Mouse (Mus musculus) cerebellum, postnatal 4 days (tissue): ENCODE measurements around the gene Tmem206.

Experiments used
- DNase-seq, 2 experiments: peaks; one replicate each; pipeline ENCODE4 v3.0.0; 2022; ENCODE audit warnings: low spot score in 2 of 2, mixed read lengths in 1 of 2

Tmem206 gene

DNA sequence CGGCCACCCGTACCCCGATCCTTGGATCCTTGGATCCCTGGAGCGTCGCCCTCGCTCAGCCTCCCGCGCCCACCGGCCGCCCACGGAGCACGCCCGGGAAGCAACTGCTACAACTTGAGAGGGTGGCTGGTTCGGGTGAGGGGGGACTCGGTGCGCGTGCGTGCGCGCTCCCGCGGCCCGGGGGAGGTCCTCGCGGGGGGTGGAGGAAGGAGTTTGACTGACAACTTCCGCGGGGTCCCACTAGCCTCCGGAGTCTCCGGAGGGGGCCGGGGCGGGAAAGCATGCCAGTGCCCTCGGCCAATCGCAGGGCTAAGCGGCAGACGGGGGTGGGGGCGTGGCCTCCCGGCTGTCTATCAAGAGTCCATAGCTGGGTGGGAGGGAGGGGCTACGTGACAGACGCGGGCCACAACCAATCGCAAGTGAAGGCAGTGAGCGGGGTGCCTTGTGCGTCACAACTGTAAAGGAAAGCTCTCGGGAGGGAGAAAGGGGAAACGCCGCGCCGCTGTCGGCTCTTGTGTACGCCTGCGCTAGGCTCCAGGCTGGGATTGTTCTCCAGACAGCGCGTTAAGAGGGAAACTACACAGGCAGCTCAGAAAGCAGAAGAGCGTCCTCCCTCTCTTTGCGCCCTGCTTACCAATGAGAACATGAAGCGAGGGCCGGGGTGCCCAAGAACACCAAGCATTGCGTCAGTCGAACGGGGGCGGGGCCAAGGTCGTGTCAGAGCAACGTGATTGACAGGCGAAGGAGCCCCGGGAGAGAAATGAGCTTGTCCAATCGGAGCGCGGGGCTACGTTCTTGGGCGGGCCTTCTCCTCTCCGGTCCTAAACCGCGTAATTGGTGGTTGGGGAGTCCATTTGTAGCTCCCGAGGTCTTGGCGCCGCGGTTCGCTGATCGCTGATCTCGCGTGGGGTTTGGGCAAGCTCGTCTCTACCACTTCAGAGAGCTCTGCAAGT is 71.5 kb downstream of the Tmem206 start:
- DNase-seq = peak; percentile 94 to 99
